Mouse (Mus musculus): ENCODE measurements around the gene Rel. TPM values are rescaled to one million over a fixed set of nuclear protein-coding genes. Genes with fewer than 3 reads are reported as not detected.

The Rel gene
- polyA plus RNA-seq (2012; ENCODE audit: low replicate concordance), result 0.51 and 1.0 TPM in 2 replicates

DNA sequence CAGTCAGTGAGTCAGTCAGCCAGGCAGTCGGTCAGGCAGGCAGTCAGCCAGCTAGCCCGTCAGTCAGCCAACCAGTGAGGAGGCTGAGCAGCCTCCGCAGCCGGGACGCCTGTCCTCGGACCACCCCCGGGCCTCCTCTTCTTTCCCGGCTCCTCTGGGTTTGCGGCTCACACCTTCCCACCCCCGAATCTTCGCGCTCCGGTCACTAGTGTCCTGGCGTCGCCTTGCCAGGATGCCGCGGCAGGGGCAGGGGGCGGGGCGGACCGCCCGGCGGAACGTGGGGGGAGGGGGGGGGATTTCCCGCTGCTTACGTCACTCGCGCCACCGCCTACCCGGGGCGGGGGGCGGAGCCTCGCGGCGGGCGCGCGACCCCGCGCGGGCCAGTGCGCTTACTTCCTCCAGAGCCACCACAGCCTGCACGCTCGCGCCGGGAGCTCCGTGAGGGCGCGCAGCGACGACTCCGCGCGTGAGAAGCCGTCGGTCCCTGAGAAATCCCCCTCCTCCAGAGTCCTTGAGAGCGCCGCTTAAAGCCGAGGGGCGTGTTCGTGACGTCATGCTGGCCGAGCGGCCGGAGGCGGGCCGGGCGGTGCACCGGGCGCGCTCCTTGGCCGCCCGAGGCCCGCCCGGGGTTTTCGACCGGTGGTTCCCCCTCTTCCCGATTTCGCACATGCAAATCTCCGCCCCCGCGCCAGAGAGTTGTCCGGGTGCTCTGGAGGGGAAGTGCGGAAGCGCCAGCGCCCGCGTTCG lies at the start of gene Rel:
TSS of gene Rel (minus strand) at position 211 of the 747 bp plus-strand sequence.

Other genes starting within 250 kb of the Rel start
- gene 1700093K21Rik, start 249.8 kb downstream of the Rel start, polyA plus RNA-seq (2012; ENCODE audit: low replicate concordance), result not detected in 2 replicates
- 1.4 TPM in 1 of 2 replicates, not detected in the other for gene 0610010F05Rik, start 137.3 kb downstream of the Rel start, polyA plus RNA-seq (2012; ENCODE audit: low replicate concordance)
- gene Pus10, start 105.3 kb downstream of the Rel start, polyA plus RNA-seq (2012; ENCODE audit: low replicate concordance), result 1.3 and 8.4 TPM in 2 replicates
- 4.8 and 8.1 TPM in 2 replicates for gene Pex13, start 105.0 kb downstream of the Rel start, polyA plus RNA-seq (2012; ENCODE audit: low replicate concordance)
- gene Papolg, start 124.3 kb upstream of the Rel start, polyA plus RNA-seq (2012; ENCODE audit: low replicate concordance), result 0.17 and 0.99 TPM in 2 replicates